Mouse (Mus musculus) testis, adult 2 months (tissue): ENCODE results near the gene Cdyl2.

Source experiments
- CTCF ChIP-seq: fragments of 200-500 bp; IDR thresholded peaks from 2 replicates; pipeline ENCODE4 v1.5.1; 2012; ENCODE audit warnings: low read depth, mild to moderate bottlenecking, inconsistent platforms, low read length, moderate library complexity; ENCODE audit not compliant: control insufficient read depth, insufficient read depth, insufficient replicate concordance
- POLR2A ChIP-seq: fragments of 200-500 bp; IDR thresholded peaks from 2 replicates; pipeline ENCODE4 v1.6.1; 2012; ENCODE audit warnings: low read depth, mild to moderate bottlenecking, inconsistent platforms, low read length, moderate library complexity; ENCODE audit not compliant: control insufficient read depth

- TF ChIP-seq CTCF (no peak), POLR2A (no peak; the same call in 1 of the 2 replicates)
Observed at GRCm38 (mm10) chr8:116732684-116733647, at the start of gene Cdyl2.
